Mouse (Mus musculus) gastrocnemius, postnatal 4 days (tissue): Measurements from ENCODE around the gene Sipa1l3. TPM values are rescaled to one million over a fixed set of nuclear protein-coding genes. Genes with fewer than 3 reads are reported as not detected.
A peak's percentile ranks its signal among the peaks of the same experiment; 100 is the strongest.

Experiments used
- DNase-seq, 2 experiments: peaks; one replicate each; pipeline ENCODE4 v3.0.0; 2021 to 2022; ENCODE audit warnings: low spot score in 2 of 2, mixed read lengths in 2 of 2
- total RNA-seq, 2 experiments: library from RNA; stranded (reverse); gene quantifications; 2 replicates each; pipeline ENCODE4 v1.2.3; 2021

Gene Sipa1l3
- total RNA-seq, 2 experiments from 2014 or later, result 25.0 to 30.0 TPM

DNA sequence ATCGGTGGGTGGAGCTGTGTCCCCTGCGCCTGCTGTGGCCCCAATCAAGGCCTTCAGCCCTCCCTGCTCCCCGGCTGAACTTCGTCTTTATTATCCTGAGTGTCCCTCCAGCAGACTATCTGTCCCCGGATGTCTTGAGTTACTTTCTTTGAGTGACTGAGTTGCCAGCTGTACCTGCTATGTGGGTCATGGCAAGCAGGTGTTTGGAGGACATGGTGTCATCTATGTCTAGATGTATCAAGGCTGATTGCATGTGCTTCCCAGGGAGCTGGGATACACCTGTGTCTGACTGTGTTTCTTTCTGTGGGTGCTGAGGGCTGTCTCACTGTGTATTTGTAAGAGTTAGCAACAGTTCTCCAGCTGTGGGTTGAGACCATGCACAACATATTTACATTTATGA is 208.7 kb downstream of the Sipa1l3 start:
- no peak for DNase-seq

DNA sequence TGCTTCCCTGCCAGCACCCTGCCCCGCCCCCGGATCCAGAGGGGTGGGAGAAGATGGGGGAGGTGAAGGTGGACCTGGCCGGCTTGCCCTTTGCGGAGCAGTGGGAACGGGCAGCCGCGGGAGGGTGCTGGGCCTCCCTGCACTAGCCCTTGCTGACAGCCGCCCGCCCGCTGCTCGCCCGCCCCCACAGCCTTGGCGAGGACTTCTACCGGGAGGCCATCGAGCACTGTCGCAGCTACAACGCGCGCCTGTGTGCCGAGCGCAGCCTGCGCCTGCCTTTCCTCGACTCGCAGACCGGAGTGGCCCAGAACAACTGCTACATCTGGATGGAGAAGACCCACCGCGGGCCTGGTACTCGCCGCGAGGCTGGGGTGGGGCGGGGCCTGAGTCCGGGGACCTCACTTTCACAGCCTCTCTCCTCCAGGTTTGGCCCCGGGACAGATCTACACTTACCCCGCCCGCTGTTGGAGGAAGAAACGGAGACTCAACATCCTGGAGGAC is 209.2 kb downstream of the Sipa1l3 start:
- peak in 1 of 2 experiments; percentile 62 for DNase-seq

DNA sequence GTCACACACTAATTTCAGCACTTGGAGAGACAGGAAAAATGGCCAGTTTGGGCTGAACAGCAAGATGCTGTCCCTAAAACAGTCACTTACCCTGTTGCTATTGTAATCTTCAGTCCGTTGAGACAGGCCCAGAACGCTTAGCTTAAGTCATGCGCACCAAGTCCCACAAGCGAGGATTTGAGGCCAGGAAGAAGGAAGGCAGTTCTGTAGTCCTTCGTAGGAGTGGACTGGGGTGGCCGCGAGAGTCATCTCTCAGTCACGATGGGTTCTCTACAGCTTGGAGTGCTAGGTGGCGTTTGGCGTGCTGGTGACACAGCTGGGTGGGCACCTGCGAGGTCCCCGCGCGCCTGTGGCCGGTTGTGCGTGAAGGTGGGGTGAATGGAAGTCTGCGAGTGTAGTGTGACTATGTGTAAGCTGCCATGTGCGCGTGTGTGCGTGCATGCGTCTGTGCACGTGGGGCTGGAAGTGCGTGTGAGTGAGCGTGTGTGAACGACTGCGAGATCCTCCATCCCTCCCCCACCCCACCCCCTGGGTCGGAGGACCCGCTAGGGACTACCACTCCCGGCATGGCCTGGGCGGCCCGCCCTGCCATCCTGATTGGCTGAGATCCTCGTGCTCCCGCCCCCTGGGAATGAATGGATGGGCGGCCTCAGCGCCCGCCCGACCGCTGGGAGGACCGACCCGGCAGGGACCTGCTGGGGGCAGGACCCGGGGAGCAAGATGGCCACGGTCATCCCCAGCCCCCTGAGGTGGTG is 210.9 kb downstream of the Sipa1l3 start:
- DNase-seq, result peak; percentile 87 to 92

DNA sequence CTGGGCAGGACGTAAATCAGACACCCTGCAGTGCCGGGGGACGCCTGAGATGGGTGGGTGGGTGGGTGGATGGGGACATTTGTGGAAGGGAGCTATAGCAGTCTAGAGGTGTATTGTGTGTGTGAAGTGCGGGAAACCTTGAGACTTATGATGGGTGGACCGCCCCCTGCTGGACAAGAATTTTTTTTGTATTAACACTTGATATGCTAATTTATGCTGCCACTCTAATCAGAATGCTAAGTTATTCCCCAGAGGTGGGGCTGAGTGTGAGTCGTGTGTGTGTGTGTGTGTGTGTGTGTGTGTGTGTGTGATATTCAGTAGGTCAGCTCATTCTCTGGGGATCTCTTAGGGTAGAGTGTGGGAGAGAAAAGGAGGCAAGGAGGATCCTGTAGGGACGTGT is 211.8 kb downstream of the Sipa1l3 start:
- DNase-seq, result no peak

DNA sequence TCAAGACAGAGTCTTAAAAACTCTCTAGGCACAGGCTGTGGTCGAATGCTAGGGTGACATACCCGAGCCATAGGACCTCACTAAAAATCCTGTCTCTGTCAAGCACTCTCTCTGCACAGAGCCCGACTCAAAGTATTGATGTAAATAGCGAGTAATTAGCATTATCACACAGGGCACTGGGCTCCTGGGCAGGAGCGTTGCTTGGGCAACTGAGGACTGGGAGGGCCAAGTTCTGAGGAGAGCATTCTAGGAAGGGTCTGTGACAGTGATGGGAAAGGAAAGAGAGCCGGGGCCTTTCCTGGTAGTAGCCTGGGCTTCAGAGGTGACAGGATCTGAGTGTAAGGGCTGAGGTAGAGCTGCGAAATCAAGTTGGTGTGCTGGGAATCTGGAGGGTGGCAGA is 212.3 kb downstream of the Sipa1l3 start:
- no peak for DNase-seq

DNA sequence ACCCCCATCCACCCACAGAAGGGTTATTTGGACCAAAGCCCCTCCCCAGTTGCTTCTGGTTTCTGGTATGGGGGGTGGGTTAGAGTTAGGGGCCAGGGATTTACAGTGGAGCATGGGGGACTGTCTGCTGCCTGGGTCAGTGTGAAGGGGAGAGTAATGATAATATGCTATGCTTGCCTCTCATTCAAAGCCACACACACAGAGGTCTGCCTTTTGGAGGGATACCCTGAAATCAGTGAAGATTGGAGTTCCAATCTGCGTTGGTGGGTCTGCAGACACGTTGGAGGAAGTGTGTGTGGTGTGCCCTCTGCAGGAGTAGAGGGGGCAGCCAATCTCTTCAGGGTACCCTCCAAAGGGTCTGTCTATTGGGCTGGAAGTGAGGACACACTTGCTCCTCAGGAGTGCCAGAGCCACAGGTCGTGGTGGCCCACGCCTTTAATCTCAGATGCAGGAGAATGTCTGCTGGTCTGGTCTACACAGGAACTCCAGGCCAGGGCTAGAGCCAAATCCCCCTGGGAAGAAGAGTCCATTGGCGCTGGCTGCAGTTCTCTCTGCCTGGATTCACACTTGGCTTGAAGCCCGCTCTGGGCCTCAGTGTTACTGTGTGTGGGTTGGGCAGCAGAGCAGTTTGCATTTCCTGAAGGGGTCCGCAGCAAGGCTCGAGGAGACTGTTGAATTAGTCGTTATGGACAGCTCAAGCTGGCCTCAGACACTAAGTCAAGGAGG is 213.0 kb downstream of the Sipa1l3 start:
- DNase-seq, result no peak

DNA sequence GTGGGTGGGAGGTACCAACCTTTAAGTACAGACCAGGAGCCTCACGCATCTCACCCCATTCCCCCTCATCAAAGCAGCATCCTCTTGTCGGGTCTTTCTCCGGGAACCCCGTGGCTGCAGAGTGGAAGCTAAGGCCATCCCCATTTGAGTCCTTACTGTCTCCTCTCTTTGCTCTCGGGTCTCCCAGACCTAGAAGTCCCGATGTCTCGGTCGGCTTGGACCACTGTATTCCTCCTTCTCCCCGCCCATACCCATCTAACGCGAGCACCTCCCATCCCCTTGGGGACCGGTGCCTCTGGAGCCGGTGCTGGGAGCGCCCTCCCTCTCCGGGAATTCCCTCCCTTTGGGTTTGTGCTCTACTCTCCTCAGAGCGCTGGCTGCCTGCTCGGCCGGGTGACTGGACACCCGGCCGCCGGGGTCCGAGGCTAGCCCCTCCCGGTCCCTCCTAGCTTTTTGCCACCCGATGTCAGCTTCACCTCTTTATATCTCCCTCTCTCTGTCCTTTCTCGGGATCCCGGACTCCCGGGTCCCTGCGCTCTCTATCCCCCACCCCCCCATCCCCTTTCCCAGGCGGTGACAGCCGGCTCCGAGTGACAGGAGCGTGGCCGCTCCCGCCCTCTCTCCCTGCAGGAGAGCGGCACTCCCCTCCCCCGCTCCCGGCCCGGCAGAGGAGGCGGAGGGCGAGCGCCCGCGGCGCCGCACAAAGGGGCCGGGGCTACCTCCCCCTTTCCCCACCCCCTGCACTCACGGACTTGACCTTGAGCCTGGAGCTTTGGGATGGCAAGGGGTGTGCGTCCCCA is 213.8 kb downstream of the Sipa1l3 start:
- no peak for DNase-seq

DNA sequence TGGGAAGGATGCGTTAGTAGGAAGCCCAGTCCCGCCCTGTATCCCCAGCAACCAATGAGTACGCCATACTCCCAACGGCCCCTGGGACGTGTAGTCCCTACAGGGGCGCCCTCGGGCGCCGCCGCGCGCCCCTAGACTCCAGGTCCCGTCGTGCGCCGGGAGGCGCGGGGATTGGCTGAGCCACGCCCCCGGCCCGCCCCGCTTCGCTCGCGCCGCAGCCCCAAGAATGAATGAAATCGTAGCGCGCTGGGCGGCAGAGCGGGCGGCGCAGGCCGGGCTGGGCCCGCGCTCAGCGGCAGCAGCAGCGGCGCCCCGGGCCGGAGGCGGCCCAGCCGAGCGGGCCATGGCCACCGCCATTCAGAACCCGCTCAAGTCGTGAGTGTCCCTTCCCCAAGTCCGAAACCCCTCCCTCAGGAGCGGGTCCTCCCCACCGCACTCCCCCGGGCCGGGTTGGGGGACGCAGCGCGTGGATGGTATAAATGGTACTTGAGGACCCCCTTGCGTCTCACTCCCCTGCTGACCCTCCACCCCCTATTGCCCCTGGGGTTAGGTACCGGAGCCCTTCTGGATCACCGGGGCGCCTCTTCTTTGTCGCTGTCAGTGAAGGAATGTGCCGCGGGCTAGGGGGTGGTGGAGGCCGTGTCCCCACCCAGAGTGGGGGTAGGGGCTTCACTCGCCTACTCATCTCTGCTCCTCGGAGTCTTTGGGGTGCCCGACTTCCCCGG is 214.5 kb downstream of the Sipa1l3 start, which contains the start of gene Dpf1:
Dpf1 (plus strand) TSS at position 214 of the 725 bp plus-strand sequence.
- peak; percentile 64 to 80 for DNase-seq

DNA sequence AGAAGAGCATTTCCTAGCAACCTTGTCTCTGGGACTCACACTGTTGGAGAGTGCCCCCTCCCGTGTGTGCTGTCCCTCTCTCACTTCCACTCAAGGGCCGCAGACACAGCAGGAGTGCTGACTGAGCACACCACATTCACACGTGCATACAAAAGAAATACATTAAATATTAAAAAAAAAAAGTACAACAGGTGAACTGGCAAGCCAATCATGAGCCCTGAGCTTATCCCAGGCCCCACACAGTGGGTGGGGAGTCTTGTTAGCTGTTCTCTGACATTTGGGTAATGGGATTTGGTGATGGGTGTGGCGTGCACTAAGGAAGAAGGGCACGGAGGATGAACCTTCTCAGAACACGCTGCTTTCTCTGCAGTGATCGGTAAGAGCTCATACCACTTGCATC is 215.8 kb downstream of the Sipa1l3 start:
- no peak for DNase-seq

DNA sequence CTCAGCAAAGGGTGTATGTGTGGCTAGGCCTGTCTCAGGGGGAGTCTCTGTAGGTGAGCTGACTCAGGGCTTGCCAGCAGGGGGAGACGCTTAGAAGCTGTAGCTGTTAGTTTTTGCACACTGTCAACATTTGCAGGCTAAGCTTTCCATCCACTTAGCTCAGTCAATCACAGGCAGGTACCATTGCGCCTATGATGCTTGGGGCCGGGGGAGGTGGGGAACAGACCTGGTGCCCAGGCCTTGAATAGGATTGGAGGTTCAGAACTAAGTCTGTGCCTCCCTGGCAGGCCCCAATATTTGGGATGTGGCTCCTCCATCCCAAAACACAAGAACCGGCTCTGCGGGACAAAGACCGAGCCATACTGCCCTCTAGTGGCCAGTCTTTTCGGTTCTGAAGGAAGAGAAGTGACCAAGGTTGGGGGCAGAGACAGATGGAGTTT is 217.3 kb downstream of the Sipa1l3 start:
- DNase-seq, result peak in 1 of 2 experiments; percentile 80

DNA sequence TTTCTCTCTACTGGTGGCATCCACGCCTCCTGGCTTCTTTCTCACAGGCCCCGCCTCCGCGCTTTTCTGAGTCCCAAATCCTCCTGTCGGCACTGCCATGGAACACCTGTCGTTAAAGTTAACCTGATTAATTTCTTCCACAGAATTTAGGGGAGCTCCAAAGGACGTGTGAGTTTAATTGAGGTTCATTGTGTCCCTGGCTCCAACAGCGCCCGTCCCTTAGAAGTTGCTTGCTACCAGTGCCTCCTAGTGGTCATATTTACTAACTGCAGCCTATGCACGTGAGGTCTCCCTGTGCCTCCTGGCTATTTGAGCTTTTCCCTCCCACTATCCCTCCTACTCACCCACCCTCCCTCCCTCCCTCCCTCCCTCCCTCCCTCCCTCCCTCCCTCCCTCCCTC is 221.4 kb downstream of the Sipa1l3 start:
- DNase-seq, result peak in 1 of 2 experiments; percentile 62

DNA sequence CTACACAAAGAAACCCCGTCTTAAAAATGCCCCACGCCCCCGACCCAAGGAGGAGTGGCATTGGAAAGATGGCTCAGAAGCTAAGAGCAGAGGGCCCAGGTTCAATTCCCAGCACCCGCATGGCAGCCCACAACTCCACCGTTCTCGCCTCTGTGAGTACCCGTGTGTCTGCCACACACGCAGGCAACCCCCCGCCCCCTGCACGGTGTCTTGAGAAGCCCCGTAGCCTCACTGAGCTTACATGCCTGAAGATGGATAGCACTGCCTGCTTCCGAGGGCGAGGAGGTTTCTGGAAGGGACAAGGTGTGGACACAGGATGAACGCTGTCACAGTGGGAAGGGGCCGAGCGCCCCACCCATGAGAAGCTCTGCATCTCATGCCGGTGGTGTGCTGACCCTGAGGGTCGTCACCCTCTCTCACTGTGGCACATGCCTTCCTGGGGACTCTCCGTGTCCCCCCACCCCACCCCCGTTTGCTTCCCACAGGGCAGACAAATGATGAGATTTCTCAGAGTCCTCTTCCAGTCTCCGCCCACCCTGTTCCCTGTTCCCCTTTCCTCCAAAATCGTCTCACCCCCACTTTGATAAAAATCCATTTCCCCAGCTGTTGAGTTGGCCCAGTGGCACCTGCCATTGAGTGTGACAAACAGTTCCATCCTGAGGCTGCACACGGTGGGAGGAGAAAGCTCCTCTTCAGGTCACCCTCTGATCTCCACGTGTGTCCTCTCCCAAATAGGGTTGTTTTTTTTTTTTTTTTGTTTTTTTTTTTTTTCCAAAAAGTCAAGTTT is 222.4 kb downstream of the Sipa1l3 start:
- no peak for DNase-seq

DNA sequence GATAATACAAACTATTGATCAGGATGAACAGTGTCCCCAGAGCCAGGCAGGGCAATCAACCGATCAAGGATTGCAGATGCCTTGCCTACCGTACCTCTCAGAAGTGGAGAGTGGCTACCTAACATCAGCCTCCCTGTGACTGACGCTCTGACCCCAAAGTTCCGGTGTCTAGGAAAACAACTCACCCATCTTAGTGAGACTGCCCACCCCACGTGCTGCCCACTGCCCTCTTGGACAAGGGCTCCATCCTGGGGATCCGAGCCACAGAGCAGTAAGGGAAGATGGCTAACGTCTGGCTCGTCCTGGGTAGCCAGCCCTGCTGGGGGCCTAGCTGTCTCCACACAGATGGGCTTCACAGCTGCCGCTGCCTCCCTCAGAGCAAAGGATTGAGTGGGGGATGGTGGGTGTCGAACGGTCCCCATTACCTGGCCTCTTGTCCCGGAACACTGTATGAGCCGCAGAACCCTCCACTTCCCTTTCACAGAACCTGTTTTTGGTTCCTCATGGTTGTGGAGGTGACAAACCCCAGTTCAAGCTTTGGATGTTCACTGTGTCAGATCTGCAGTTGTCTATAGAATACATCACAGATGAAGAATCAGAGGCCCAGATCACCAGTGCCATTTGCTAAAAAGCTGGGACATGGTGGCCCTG is 224.2 kb downstream of the Sipa1l3 start:
- DNase-seq, result no peak

DNA sequence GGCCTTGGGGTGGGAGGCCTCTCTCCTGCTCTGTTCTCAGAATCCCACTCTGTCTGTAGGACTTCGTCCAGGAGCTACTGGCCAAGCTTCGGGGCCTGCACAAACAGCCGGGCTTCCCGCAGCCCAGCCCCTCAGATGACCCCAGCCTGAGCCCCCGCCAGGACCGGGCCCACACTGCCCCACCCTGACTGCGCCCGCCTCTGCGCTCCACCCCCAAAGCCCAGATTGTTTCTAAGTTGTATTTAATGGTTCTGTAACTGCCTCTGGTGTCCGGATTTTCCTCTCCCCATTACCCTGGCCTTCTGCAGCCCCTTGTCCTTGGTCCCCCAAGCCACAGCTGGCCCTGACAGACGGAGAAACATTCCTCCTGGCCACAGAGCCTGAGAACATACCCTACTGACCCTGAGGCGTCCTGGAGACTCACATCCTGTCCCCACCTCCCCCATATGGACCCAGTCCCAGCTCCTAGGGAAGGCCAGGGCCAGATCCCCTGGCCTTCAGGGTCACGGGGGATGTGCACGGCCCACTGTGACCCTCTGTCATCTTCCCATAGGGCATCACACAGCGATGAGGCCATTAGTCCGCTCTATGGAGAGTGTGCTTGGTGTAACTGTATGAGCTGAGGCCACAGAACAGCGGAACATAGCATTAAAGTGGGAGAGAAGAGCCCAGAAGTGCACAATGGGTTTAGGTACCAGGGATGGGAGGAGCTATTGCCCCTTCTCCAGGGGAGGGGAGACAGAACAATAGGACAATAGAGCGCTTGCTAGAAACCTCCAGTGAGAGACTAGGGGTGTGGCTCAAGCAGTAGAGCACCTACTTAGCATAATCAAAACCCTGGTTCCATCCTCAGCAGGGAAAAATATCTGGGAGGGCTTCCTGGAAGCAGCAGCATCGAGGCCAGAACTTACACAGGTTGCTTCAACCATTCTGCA is 225.0 kb downstream of the Sipa1l3 start:
- peak in 1 of 2 experiments; percentile 69 for DNase-seq

DNA sequence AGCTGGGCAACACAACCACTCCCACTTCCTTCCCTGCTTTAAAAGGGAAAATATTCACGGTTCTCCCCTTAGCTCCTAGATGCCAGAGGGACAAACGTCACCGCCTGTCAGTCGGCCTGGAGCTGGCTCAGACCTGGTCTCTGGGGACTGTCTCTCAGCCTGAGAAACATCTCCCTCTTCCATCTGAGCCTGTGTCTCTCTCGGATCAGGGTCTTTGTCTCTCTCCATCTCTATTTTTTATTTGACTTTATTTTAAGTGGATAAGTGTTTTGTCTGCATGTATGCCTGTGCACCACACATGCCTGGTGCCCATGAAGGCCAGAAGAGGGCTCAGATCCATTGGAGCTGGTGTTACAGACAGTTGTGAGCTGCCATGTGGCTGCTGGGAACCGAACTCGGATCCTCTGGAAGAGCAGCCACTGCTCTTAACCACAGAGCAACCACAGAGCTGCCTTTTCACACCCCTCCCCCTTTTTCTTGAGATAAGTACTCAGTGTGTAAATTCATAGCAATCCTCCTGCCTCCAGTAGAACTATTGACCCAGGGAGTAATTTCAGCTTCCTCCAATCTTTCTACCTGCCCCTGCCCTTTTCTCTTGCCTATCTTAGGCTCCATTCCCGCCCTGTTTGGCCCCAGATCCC is 225.9 kb downstream of the Sipa1l3 start:
- DNase-seq, result no peak

DNA sequence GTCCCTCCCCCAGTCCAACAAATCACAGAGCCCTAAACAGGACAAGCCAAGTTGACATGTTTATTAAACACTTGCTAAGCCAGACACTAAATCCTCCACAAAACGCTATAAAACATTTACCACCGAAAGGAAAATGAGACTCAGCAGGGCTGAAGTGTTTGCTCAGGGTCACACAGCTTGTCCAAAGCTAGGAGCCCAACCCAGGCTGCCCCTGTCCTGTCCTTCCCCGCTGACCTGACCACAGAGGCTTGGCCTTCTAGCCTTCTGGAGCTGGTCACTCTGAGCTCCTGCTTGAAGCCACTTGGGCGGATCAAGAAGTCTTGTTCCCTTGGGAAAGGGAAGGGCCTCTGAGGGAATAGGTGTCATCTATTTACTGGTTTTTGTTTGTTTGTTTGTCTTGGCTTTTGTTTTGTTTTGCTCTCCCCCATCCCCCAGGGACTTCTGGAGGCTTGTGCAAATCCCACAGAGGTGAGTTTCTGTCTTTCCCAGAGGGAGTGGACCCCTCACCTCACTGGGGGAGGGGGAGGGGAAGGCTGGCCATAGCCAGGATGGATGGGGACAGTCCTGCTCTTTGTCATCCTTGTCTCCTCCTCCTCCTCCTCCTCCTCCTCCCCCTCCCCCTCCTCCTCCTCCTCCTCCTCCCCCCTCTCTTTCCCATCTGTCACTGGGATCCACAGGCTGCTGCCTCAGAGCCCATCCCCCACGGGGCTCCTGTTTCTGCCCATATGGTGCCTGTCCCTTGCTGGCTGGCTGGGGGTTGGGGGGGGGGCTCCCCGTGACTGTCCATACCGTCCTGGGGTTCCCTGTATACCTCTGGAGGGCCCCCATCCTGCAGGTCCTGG is 226.6 kb downstream of the Sipa1l3 start:
- DNase-seq, result no peak
